Mouse (Mus musculus) E14TG2a.4 (cell line): ENCODE measurements around the gene Ubxn10.

Experiments
- CTCF ChIP-seq: conservative IDR thresholded peaks from 2 replicates; pipeline ENCODE4 v1.5.1; 2014; ENCODE audit warnings: low read length
- NANOG ChIP-seq: IDR thresholded peaks from 2 replicates; pipeline ENCODE4 v1.6.1; 2014; ENCODE audit warnings: borderline replicate concordance, low read length, mixed read lengths
- POU5F1 ChIP-seq: IDR thresholded peaks from 2 replicates; pipeline ENCODE4 v1.6.1; 2014; ENCODE audit warnings: low read length, borderline replicate concordance

DNA sequence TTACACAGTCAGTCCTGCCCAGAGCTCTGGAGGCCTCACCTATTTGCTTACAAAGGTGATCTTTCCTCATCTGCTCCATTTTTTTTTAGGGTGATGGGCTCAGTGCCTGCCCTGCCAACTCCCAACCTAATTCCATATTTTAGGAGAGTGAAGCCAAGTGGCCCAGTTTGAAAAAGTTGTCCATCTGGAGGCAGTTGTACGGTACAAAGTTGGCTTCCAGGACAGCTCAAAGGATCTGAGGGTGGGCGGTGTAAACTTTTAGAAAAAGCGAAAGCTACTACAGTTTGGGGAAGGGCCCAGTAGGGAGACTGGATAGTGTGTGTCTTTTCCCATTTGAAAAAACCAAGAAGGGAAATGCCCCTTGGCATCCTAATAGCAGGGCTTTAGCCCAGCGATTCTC is 2.1 kb downstream of the Ubxn10 start:
- TF ChIP-seq CTCF: no peak
- no peak for TF ChIP-seq POU5F1
- TF ChIP-seq NANOG: no peak
